Mouse (Mus musculus) heart, embryonic 16.5 days (tissue): ENCODE results near the gene Kif5c. TPM values are rescaled to one million over a fixed set of nuclear protein-coding genes. Genes with fewer than 3 reads are reported as not detected.

ENCODE experiments used
- ATAC-seq: fragments of 200-750 bp; cut with Nextera tagmentation; replicated peaks from 2 replicates; pipeline ENCODE4 v1.8.0; 2017; ENCODE audit warnings: moderate number of reproducible peaks; ENCODE audit not compliant: insufficient read depth, low FRiP score; ENCODE audit errors: extremely low read depth
- H3K27ac ChIP-seq: fragments of 300-500 bp; sonication (generic); 2 replicates; pipeline ENCODE4 v1.5.1; 2014; ENCODE audit warnings: mild to moderate bottlenecking, low read length, control low read depth, moderate library complexity
- H3K27me3 ChIP-seq: fragments of 300-500 bp; sonication (generic); 2 replicates; pipeline ENCODE4 v1.6.1; 2014; ENCODE audit warnings: low read length, mixed read lengths; ENCODE audit not compliant: control insufficient read depth, insufficient read depth
- H3K36me3 ChIP-seq: fragments of 300-500 bp; sonication (generic); 2 replicates; pipeline ENCODE4 v1.6.1; 2014; ENCODE audit not compliant: control insufficient read depth, insufficient read depth
- H3K4me1 ChIP-seq: fragments of 300-500 bp; sonication (generic); 2 replicates; pipeline ENCODE4 v1.6.1; 2014; ENCODE audit warnings: low read length, mixed read lengths; ENCODE audit not compliant: control insufficient read depth, insufficient read depth
- H3K4me2 ChIP-seq: fragments of 300-500 bp; sonication (generic); 2 replicates; pipeline ENCODE4 v1.6.1; 2014; ENCODE audit warnings: low read depth, mild to moderate bottlenecking, control low read depth, low read length
- H3K4me3 ChIP-seq: fragments of 300-500 bp; sonication (generic); 2 replicates; pipeline ENCODE4 v1.5.1; 2014; ENCODE audit warnings: mild to moderate bottlenecking, control low read depth, low read length
- H3K9ac ChIP-seq: fragments of 300-500 bp; sonication (generic); 2 replicates; pipeline ENCODE4 v1.6.1; 2014; ENCODE audit warnings: low read length, control low read depth
- H3K9me3 ChIP-seq: fragments of 300-500 bp; sonication (generic); replicated peaks from 2 replicates; pipeline ENCODE4 v1.6.1; 2016; ENCODE audit warnings: low read length; ENCODE audit not compliant: control insufficient read depth
- WGBS: fragments of 180-500 bp; shearing (Covaris S2); extraction: QIAGEN DNeasy Blood & Tissue Kit; methylation state at CpG from one replicate; pipeline ENCODE4 v1.1.7; 2014; 5-methylcytosine and 5-hydroxymethylcytosine counted together
- polyA plus RNA-seq: library from polyadenylated mRNA; unstranded; fragments of >200 nt; fragmentation: Nextera tagmentation; extraction: Ambion mirVana; gene quantifications from 2 replicates; pipeline ENCODE4 v1.2.1, GENCODE M21; 2015

Gene Kif5c
- polyA plus RNA-seq, 1 experiment from 2014 or later = 0.80 TPM

GRCm38 (mm10) chr2:49741026-49741425, 121.9 kb downstream of the Kif5c start:
- H3K9me3 ChIP-seq = no peaks in the 10 kb centered on the region
- no peak overlapping the region for H3K4me3 ChIP-seq
- no peak overlapping the region for H3K9ac ChIP-seq
- no peak for ATAC-seq
- H3K36me3 ChIP-seq = no peaks in the 10 kb centered on the region
- WGBS = 56% methylated on average over 6 of the region's 6 CpGs
- no peak overlapping the region for H3K27ac ChIP-seq
- H3K4me1 ChIP-seq = peaks cover 16% of the 10 kb centered on the region
- H3K27me3 ChIP-seq = no peaks in the 10 kb centered on the region
- H3K4me2 ChIP-seq = no peak overlapping the region

- H3K27ac ChIP-seq = no peak overlapping the region
- H3K9me3 ChIP-seq = no peaks in the 10 kb centered on the region
- no peak for ATAC-seq
- WGBS = 61% methylated on average over 16 of the region's 16 CpGs
- H3K4me2 ChIP-seq = no peak overlapping the region
- H3K4me3 ChIP-seq = no peak overlapping the region
- no peaks in the 10 kb centered on the region for H3K36me3 ChIP-seq
- no peak overlapping the region for H3K9ac ChIP-seq
- no peaks in the 10 kb centered on the region for H3K27me3 ChIP-seq
- H3K4me1 ChIP-seq = peaks cover 16% of the 10 kb centered on the region
Measured at GRCm38 (mm10) chr2:49741895-49742734, 123.0 kb downstream of the Kif5c start.

- 83% methylated on average over 4 of the region's 4 CpGs for WGBS
Measured at GRCm38 (mm10) chr2:49742919-49743318, 123.8 kb downstream of the Kif5c start.

GRCm38 (mm10) chr2:49743775-49744174, 124.7 kb downstream of the Kif5c start:
- WGBS = 67% methylated on average over 6 of the region's 6 CpGs
- H3K27me3 ChIP-seq = no peaks in the 10 kb centered on the region
- no peak overlapping the region for H3K4me2 ChIP-seq
- no peaks in the 10 kb centered on the region for H3K9me3 ChIP-seq
- no peak overlapping the region for H3K9ac ChIP-seq
- no peak for ATAC-seq
- peaks cover 16% of the 10 kb centered on the region for H3K4me1 ChIP-seq
- H3K36me3 ChIP-seq = no peaks in the 10 kb centered on the region
- no peak overlapping the region for H3K27ac ChIP-seq
- no peak overlapping the region for H3K4me3 ChIP-seq

More at GRCm38 (mm10) chr2:49742919-49743318, 123.8 kb downstream of the Kif5c start:
- H3K36me3 ChIP-seq = no peaks in the 10 kb centered on the region
- no peak overlapping the region for H3K9ac ChIP-seq
- no peak overlapping the region for H3K4me3 ChIP-seq
- H3K27me3 ChIP-seq = no peaks in the 10 kb centered on the region
- H3K27ac ChIP-seq = no peak overlapping the region
- no peak overlapping the region for H3K4me2 ChIP-seq
- H3K4me1 ChIP-seq = peaks cover 16% of the 10 kb centered on the region
- ATAC-seq = no peak
- no peaks in the 10 kb centered on the region for H3K9me3 ChIP-seq

GRCm38 (mm10) chr2:49744251-49745093, 125.4 kb downstream of the Kif5c start:
- Histone ChIP-seq H3K9ac (no peak overlapping the region), H3K27me3 (no peaks in the 10 kb centered on the region), H3K36me3 (no peaks in the 10 kb centered on the region), H3K27ac (no peak overlapping the region), H3K9me3 (no peaks in the 10 kb centered on the region), H3K4me2 (0 out of 2 replicates have a peak overlapping the region, but pooled peaks have one; percentile 5), H3K4me1 (peaks cover 14% of the 10 kb centered on the region), H3K4me3 (no peak overlapping the region)
- no peak for ATAC-seq
- WGBS = 47% methylated on average over 11 of the region's 11 CpGs

- peak overlapping the region; percentile 5 for H3K4me2 ChIP-seq
- no peak overlapping the region for H3K4me3 ChIP-seq
- no peaks in the 10 kb centered on the region for H3K9me3 ChIP-seq
- H3K36me3 ChIP-seq = no peaks in the 10 kb centered on the region
- ATAC-seq = no peak
- H3K27ac ChIP-seq = no peak overlapping the region
- WGBS = 40% methylated on average over 14 of the region's 14 CpGs
- no peak overlapping the region for H3K9ac ChIP-seq
- H3K27me3 ChIP-seq = no peaks in the 10 kb centered on the region
- H3K4me1 ChIP-seq = peaks cover 19% of the 10 kb centered on the region
Measured at GRCm38 (mm10) chr2:49745094-49745781, 126.1 kb downstream of the Kif5c start.

- Histone ChIP-seq H3K36me3 (no peaks in the 10 kb centered on the region), H3K9ac (no peak overlapping the region), H3K27ac (no peak overlapping the region), H3K4me1 (peaks cover 25% of the 10 kb centered on the region), H3K4me2 (no peak overlapping the region), H3K4me3 (no peak overlapping the region), H3K27me3 (no peaks in the 10 kb centered on the region), H3K9me3 (no peaks in the 10 kb centered on the region)
- ATAC-seq = no peak
- 56% methylated on average over 7 of the region's 7 CpGs for WGBS
Measured at GRCm38 (mm10) chr2:49746947-49747346, 127.8 kb downstream of the Kif5c start.

- Histone ChIP-seq H3K27me3 (no peaks in the 10 kb centered on the region), H3K4me2 (no peak overlapping the region), H3K4me3 (no peak overlapping the region), H3K27ac (no peak overlapping the region), H3K9me3 (no peaks in the 10 kb centered on the region), H3K9ac (no peak overlapping the region), H3K36me3 (no peaks in the 10 kb centered on the region), H3K4me1 (peaks cover 23% of the 10 kb centered on the region)
- no peak for ATAC-seq
- WGBS = 80% methylated on average over 2 of the region's 2 CpGs
Measured at GRCm38 (mm10) chr2:49747670-49748069, 128.6 kb downstream of the Kif5c start.
